Mouse (Mus musculus): ENCODE measurements around the gene Pbx4.

DNA sequence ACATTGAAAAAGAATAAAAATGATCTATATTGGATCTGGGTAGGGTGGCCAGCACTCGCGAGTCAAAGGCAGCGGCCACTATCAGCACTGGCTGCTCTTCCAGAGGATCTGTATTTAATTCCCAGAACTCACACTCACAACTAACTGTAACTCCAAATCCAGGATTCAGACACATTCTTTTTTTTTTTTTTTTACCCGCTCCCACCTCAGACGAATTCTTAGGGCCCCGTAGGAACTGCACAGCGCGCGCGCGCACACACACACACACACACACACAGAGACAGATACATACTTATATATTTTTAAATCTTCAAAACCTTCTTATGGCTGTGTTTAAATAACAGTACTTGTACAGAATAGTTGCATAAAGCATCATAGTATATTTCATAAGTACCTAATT is 41.9 kb upstream of the Pbx4 start:
- TF ChIP-seq POLR2A (IDR thresholded peaks at IDR 0.05; ENCODE audit: borderline replicate concordance, control insufficient read depth, low read depth, low read length) (no peak), CTCF (IDR thresholded peaks at IDR 0.05; ENCODE audit: control insufficient read depth, insufficient read depth, low read length) (no peak)

Data from bone marrow, adult 2 months (tissue).